Mouse (Mus musculus): ENCODE measurements around the gene Sepsecs.
A peak's percentile ranks its signal among the peaks of the same experiment; 100 is the strongest.

The Sepsecs gene

DNA sequence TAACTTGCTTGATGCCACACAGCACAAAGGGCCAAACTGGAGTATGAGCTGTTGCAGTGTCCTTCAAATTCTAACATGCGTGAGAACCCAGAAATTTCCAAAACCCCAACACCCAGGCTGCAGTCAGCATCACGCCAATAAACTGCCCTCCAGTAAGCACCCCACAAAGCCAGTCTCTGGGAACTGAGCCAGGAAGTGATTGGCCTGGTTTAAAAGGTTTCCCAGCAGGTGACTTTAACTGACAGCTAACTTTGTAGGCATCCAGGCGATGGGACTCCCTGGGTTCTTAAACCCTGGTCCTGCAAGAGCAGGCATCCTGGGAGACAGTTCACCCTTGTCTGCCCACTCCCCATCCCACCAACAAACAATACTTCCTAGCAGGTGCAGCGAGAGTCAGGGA, 59.2 kb downstream of the Sepsecs start:
- no peak for DNase-seq (ENCODE audit: low spot score in 2 of 2)

DNA sequence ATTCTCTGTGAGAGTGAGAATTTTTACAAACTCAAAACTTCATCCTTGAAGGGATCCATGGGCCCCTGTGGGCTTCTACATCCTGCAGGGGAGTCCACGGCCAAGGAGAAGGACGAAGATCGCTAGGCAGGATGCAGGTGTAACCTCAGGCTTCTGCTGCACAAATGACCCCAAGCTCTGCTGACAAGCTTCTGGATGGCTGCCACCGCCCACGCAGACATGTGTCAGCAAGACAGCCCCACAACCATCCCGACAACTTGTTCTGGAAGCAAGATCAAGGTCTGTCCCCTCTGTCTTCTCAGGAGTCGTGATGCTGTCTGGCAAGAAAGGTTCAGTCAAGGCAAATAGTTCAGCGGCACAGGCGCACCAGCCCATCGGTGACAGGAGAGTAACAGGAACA, 59.8 kb downstream of the Sepsecs start:
- no peak for DNase-seq (ENCODE audit: low spot score in 2 of 2)

DNA sequence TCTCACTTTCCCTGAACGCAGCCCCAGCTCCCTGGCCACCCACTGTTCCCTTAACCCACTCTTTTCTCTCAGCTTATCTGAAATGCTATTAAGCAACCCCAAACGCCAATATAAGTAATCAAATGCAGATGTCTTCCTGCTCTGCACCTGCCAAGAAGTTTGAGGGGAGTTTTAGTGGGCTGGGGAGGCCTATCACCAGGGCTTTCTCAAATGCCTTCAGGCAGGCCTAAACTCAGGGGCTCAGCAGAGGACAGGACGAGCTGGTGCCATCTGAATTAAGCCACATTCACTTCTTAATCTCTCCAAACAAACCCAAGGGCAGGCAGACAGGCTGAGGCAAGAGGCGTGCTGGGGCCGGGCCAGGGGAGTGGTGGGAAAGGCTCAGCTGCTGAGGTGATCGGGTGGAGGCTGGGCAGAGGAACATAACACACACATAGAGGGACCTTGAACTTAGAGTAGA, 64.9 kb downstream of the Sepsecs start:
- peak in 1 of 2 experiments; percentile 61 for DNase-seq (ENCODE audit: low spot score in 2 of 2)

DNA sequence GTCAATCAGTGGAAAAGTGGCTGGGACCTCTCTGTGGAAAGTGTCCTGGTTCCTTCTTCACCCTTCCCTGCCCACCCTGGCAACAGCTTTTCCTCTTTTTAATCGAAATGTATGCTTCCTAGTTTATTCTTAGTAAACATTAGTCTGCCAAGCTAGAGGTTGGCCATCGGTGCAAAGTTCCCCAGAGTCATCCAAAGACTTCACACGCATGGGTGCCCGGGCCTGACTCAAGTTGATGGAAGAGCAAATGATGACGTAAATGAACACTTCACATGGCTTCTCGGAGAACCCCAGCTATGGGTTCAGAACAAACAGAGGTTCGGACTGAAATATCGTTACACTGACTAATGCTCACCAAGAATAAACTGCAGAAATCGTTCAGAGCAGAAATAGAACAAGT, 78.9 kb downstream of the Sepsecs start:
- DNase-seq (ENCODE audit: low spot score in 2 of 2) = no peak
